Mouse (Mus musculus): Measurements from ENCODE around the gene Mterf1b. TPM values are rescaled to one million over a fixed set of nuclear protein-coding genes. Genes with fewer than 3 reads are reported as not detected.
"Not testable (repeated sequence)": the region's sequence is repeated elsewhere in the genome, so short reads cannot be mapped to it uniquely, and the experiment has no call there.

Mterf1b gene
- 0.99 and 1.2 TPM in 2 replicates for total RNA-seq (2014; rRNA removed)
- polyA plus RNA-seq (2015; fragmentation: Nextera tagmentation; extraction: Ambion mirVana): 0.89 and 1.3 TPM in 2 replicates

- H3K4me1 ChIP-seq (ENCODE audit: insufficient read depth, low read length); H3K36me3 ChIP-seq (ENCODE audit: insufficient read depth, low read length); H3K27me3 ChIP-seq (ENCODE audit: insufficient read depth, low read length); DNase-seq (ENCODE audit: low spot score); H3K9ac ChIP-seq (replicated peaks; ENCODE audit: low read length, poor library complexity, severe bottlenecking); H3K9me3 ChIP-seq (ENCODE audit: low read length); H3K27ac ChIP-seq (ENCODE audit: low read depth, low read length): not testable (repeated sequence)
- Histone ChIP-seq H3K4me2 (ENCODE audit: low read depth, low read length, poor library complexity, severe bottlenecking) (peak within 1 kb of the TSS; percentile 50), H3K4me3 (ENCODE audit: low read depth, low read length) (peak within 1 kb of the TSS; percentile 28)
- 62% methylated on average over 11 of the region's 37 CpGs for WGBS
- peak; percentile 42 for TF ChIP-seq CTCF (IDR thresholded peaks at IDR 0.05)
- peak; percentile 99 for ATAC-seq (ENCODE audit: low FRiP score)
Measured at GRCm38 (mm10) chr5:4191671-4192480, at the start of gene Mterf1b. TSS of gene Mterf1b (plus strand) at chr5:4192367.

- 0 out of 2 replicates have a peak, but pooled peaks have one; percentile 34 for ATAC-seq (ENCODE audit: low FRiP score)
- not testable (repeated sequence) for H3K4me3 ChIP-seq (ENCODE audit: low read depth, low read length); H3K4me2 ChIP-seq (ENCODE audit: low read depth, low read length, poor library complexity, severe bottlenecking); H3K9me3 ChIP-seq (ENCODE audit: low read length); H3K27me3 ChIP-seq (ENCODE audit: insufficient read depth, low read length); DNase-seq (ENCODE audit: low spot score); H3K4me1 ChIP-seq (ENCODE audit: insufficient read depth, low read length); H3K9ac ChIP-seq (replicated peaks; ENCODE audit: low read length, poor library complexity, severe bottlenecking); H3K27ac ChIP-seq (ENCODE audit: low read depth, low read length); H3K36me3 ChIP-seq (ENCODE audit: insufficient read depth, low read length)
- WGBS: 89% methylated on average over 3 of the region's 5 CpGs
Measured at GRCm38 (mm10) chr5:4159418-4160071, 32.6 kb upstream of the Mterf1b start.

GRCm38 (mm10) chr5:4161554-4161953 lies 30.6 kb upstream of the Mterf1b start:
- Histone ChIP-seq H3K27me3 (ENCODE audit: insufficient read depth, low read length) (no peaks in the 10 kb centered on the region), H3K4me2 (ENCODE audit: low read depth, low read length, poor library complexity, severe bottlenecking) (no peak overlapping the region), H3K4me1 (ENCODE audit: insufficient read depth, low read length) (no peaks in the 10 kb centered on the region), H3K9me3 (ENCODE audit: low read length) (no peaks in the 10 kb centered on the region), H3K27ac (ENCODE audit: low read depth, low read length) (no peak overlapping the region), H3K36me3 (ENCODE audit: insufficient read depth, low read length) (no peaks in the 10 kb centered on the region), H3K4me3 (ENCODE audit: low read depth, low read length) (no peak overlapping the region), H3K9ac (replicated peaks; ENCODE audit: low read length, poor library complexity, severe bottlenecking) (no peak overlapping the region)
- WGBS: 91% methylated on average over 3 of the region's 3 CpGs
- no peak for DNase-seq (ENCODE audit: low spot score)
- no peak for ATAC-seq (ENCODE audit: low FRiP score)
- no peak for TF ChIP-seq CTCF (IDR thresholded peaks at IDR 0.05)

- H3K27ac ChIP-seq (ENCODE audit: low read depth, low read length): no peak overlapping the region
- H3K4me3 ChIP-seq (ENCODE audit: low read depth, low read length): no peak overlapping the region
- H3K36me3 ChIP-seq (ENCODE audit: insufficient read depth, low read length): no peaks in the 10 kb centered on the region
- no peaks in the 10 kb centered on the region for H3K4me1 ChIP-seq (ENCODE audit: insufficient read depth, low read length)
- H3K9ac ChIP-seq (replicated peaks; ENCODE audit: low read length, poor library complexity, severe bottlenecking): no peak overlapping the region
- no peak for ATAC-seq (ENCODE audit: low FRiP score)
- no peaks in the 10 kb centered on the region for H3K27me3 ChIP-seq (ENCODE audit: insufficient read depth, low read length)
- WGBS: 63% methylated on average over 7 of the region's 7 CpGs
- H3K4me2 ChIP-seq (ENCODE audit: low read depth, low read length, poor library complexity, severe bottlenecking): no peak overlapping the region
- DNase-seq (ENCODE audit: low spot score): no peak
- no peaks in the 10 kb centered on the region for H3K9me3 ChIP-seq (ENCODE audit: low read length)
- no peak for TF ChIP-seq CTCF (IDR thresholded peaks at IDR 0.05)
Measured at GRCm38 (mm10) chr5:4162461-4162860, 29.7 kb upstream of the Mterf1b start.

- not testable (repeated sequence) for H3K9ac ChIP-seq (replicated peaks; ENCODE audit: low read length, poor library complexity, severe bottlenecking); H3K9me3 ChIP-seq (ENCODE audit: low read length); H3K27me3 ChIP-seq (ENCODE audit: insufficient read depth, low read length); H3K27ac ChIP-seq (ENCODE audit: low read depth, low read length); H3K4me3 ChIP-seq (ENCODE audit: low read depth, low read length); DNase-seq (ENCODE audit: low spot score); H3K4me2 ChIP-seq (ENCODE audit: low read depth, low read length, poor library complexity, severe bottlenecking); H3K4me1 ChIP-seq (ENCODE audit: insufficient read depth, low read length); ATAC-seq (ENCODE audit: low FRiP score); H3K36me3 ChIP-seq (ENCODE audit: insufficient read depth, low read length)
- WGBS: 69% methylated on average over 6 of the region's 6 CpGs
Measured at GRCm38 (mm10) chr5:4167813-4168529, 24.2 kb upstream of the Mterf1b start.

GRCm38 (mm10) chr5:4168530-4168926 lies 23.6 kb upstream of the Mterf1b start:
- H3K4me3 ChIP-seq (ENCODE audit: low read depth, low read length); ATAC-seq (ENCODE audit: low FRiP score); H3K36me3 ChIP-seq (ENCODE audit: insufficient read depth, low read length); H3K4me2 ChIP-seq (ENCODE audit: low read depth, low read length, poor library complexity, severe bottlenecking); DNase-seq (ENCODE audit: low spot score); H3K9ac ChIP-seq (replicated peaks; ENCODE audit: low read length, poor library complexity, severe bottlenecking); H3K4me1 ChIP-seq (ENCODE audit: insufficient read depth, low read length); H3K9me3 ChIP-seq (ENCODE audit: low read length); H3K27ac ChIP-seq (ENCODE audit: low read depth, low read length); H3K27me3 ChIP-seq (ENCODE audit: insufficient read depth, low read length): not testable (repeated sequence)
- 50% methylated on average over 4 of the region's 4 CpGs for WGBS

GRCm38 (mm10) chr5:4176421-4176820 lies 15.7 kb upstream of the Mterf1b start:
- H3K27me3 ChIP-seq (ENCODE audit: insufficient read depth, low read length); H3K27ac ChIP-seq (ENCODE audit: low read depth, low read length); ATAC-seq (ENCODE audit: low FRiP score); H3K9me3 ChIP-seq (ENCODE audit: low read length); DNase-seq (ENCODE audit: low spot score); H3K4me1 ChIP-seq (ENCODE audit: insufficient read depth, low read length); H3K4me3 ChIP-seq (ENCODE audit: low read depth, low read length); H3K9ac ChIP-seq (replicated peaks; ENCODE audit: low read length, poor library complexity, severe bottlenecking); H3K36me3 ChIP-seq (ENCODE audit: insufficient read depth, low read length); H3K4me2 ChIP-seq (ENCODE audit: low read depth, low read length, poor library complexity, severe bottlenecking): not testable (repeated sequence)
- WGBS: 96% methylated on average over 3 of the region's 3 CpGs
